Mouse (Mus musculus): ENCODE measurements around the gene Smpdl3b. TPM values are rescaled to one million over a fixed set of nuclear protein-coding genes. Genes with fewer than 3 reads are reported as not detected.
"Not testable (repeated sequence)": the region's sequence is repeated elsewhere in the genome, so short reads cannot be mapped to it uniquely, and the experiment has no call there.

The Smpdl3b gene
- polyA plus RNA-seq (2016; fragmentation: Nextera tagmentation; extraction: Ambion mirVana) = 1.9 and 2.0 TPM in 2 replicates

GRCm38 (mm10) chr4:132756974-132757373 is at the start of gene Smpdl3b:
Gene Smpdl3b (minus strand): TSS chr4:132757252.
- WGBS (ENCODE audit: insufficient replicate concordance) = 3% methylated on average over 22 of the region's 22 CpGs
- Histone ChIP-seq H3K4me1 (0 out of 2 replicates have a peak, but pooled peaks cover 14% of the 10 kb centered on the region), H3K4me3 (peak within 1 kb of the TSS; percentile 39), H3K27ac (no peak within 1 kb of the TSS), H3K9ac (no peak within 1 kb of the TSS), H3K36me3 (no peaks in the 10 kb centered on the region), H3K27me3 (replicated peaks) (peaks cover 49% of the 10 kb centered on the region), H3K4me2 (peak within 1 kb of the TSS; percentile 70), H3K9me3 (replicated peaks) (no peaks in the 10 kb centered on the region)
- no peak for ATAC-seq

- no peak overlapping the region for H3K4me3 ChIP-seq
- ATAC-seq = no peak
- no peaks in the 10 kb centered on the region for H3K36me3 ChIP-seq
- H3K9me3 ChIP-seq (replicated peaks) = 0 out of 2 replicates have a peak, but pooled peaks cover 4% of the 10 kb centered on the region
- no peak overlapping the region for H3K27ac ChIP-seq
- no peaks in the 10 kb centered on the region for H3K27me3 ChIP-seq (replicated peaks)
- no peak overlapping the region for H3K4me2 ChIP-seq
- 70% methylated on average over 7 of the region's 7 CpGs for WGBS (ENCODE audit: insufficient replicate concordance)
- H3K9ac ChIP-seq = no peak overlapping the region
- peaks cover 24% of the 10 kb centered on the region for H3K4me1 ChIP-seq
Measured at GRCm38 (mm10) chr4:132806620-132807191, 49.7 kb upstream of the Smpdl3b start.

GRCm38 (mm10) chr4:132805599-132806197 is 48.6 kb upstream of the Smpdl3b start:
- H3K4me1 ChIP-seq = peaks cover 32% of the 10 kb centered on the region
- no peaks in the 10 kb centered on the region for H3K27me3 ChIP-seq (replicated peaks)
- H3K9me3 ChIP-seq (replicated peaks) = no peaks in the 10 kb centered on the region
- no peak overlapping the region for H3K4me3 ChIP-seq
- H3K9ac ChIP-seq = no peak overlapping the region
- 70% methylated on average over 12 of the region's 12 CpGs for WGBS (ENCODE audit: insufficient replicate concordance)
- H3K27ac ChIP-seq = no peak overlapping the region
- no peak overlapping the region for H3K4me2 ChIP-seq
- H3K36me3 ChIP-seq = no peaks in the 10 kb centered on the region
- no peak for ATAC-seq

- no peak overlapping the region for H3K9ac ChIP-seq
- WGBS (ENCODE audit: insufficient replicate concordance) = 63% methylated on average over 5 of the region's 5 CpGs
- no peak overlapping the region for H3K27ac ChIP-seq
- H3K4me1 ChIP-seq = peaks cover 34% of the 10 kb centered on the region
- no peaks in the 10 kb centered on the region for H3K36me3 ChIP-seq
- no peak overlapping the region for H3K4me2 ChIP-seq
- H3K4me3 ChIP-seq = no peak overlapping the region
- ATAC-seq = no peak
- H3K9me3 ChIP-seq (replicated peaks) = no peaks in the 10 kb centered on the region
- no peaks in the 10 kb centered on the region for H3K27me3 ChIP-seq (replicated peaks)
Measured at GRCm38 (mm10) chr4:132805146-132805545, 48.1 kb upstream of the Smpdl3b start.

GRCm38 (mm10) chr4:132804331-132804730 is 47.3 kb upstream of the Smpdl3b start:
- no peaks in the 10 kb centered on the region for H3K27me3 ChIP-seq (replicated peaks)
- ATAC-seq = no peak
- 54% methylated on average over 6 of the region's 6 CpGs for WGBS (ENCODE audit: insufficient replicate concordance)

GRCm38 (mm10) chr4:132803876-132804275 is 46.8 kb upstream of the Smpdl3b start:
- Histone ChIP-seq H3K27ac (no peak overlapping the region), H3K27me3 (replicated peaks) (no peaks in the 10 kb centered on the region), H3K4me3 (no peak overlapping the region), H3K9ac (no peak overlapping the region), H3K36me3 (no peaks in the 10 kb centered on the region), H3K4me2 (no peak overlapping the region), H3K4me1 (peaks cover 34% of the 10 kb centered on the region), H3K9me3 (replicated peaks) (no peaks in the 10 kb centered on the region)
- no peak for ATAC-seq
- 84% methylated on average over 7 of the region's 7 CpGs for WGBS (ENCODE audit: insufficient replicate concordance)

More at GRCm38 (mm10) chr4:132804331-132804730, 47.3 kb upstream of the Smpdl3b start:
- Histone ChIP-seq H3K4me1 (peaks cover 34% of the 10 kb centered on the region), H3K9ac (no peak overlapping the region), H3K36me3 (no peaks in the 10 kb centered on the region), H3K4me3 (no peak overlapping the region), H3K4me2 (no peak overlapping the region), H3K9me3 (replicated peaks) (no peaks in the 10 kb centered on the region), H3K27ac (no peak overlapping the region)

- H3K4me2 ChIP-seq = no peak overlapping the region
- no peak overlapping the region for H3K9ac ChIP-seq
- H3K4me3 ChIP-seq = no peak overlapping the region
- no peak for ATAC-seq
- H3K36me3 ChIP-seq = no peaks in the 10 kb centered on the region
- H3K27me3 ChIP-seq (replicated peaks) = 0 out of 2 replicates have a peak, but pooled peaks cover under 1% of the 10 kb centered on the region
- H3K27ac ChIP-seq = no peak overlapping the region
- no peaks in the 10 kb centered on the region for H3K9me3 ChIP-seq (replicated peaks)
- H3K4me1 ChIP-seq = peaks cover 34% of the 10 kb centered on the region
- 68% methylated on average over 5 of the region's 5 CpGs for WGBS (ENCODE audit: insufficient replicate concordance)
Measured at GRCm38 (mm10) chr4:132803212-132803611, 46.2 kb upstream of the Smpdl3b start.

GRCm38 (mm10) chr4:132802171-132802637 is 45.2 kb upstream of the Smpdl3b start:
- Histone ChIP-seq H3K27ac (peak overlapping the region; percentile 43; the same call in 1 of the 2 replicates), H3K4me3 (peak overlapping the region; percentile 37), H3K27me3 (replicated peaks) (peaks cover 11% of the 10 kb centered on the region), H3K9me3 (replicated peaks) (no peaks in the 10 kb centered on the region), H3K4me2 (peak overlapping the region; percentile 63), H3K4me1 (peaks cover 32% of the 10 kb centered on the region), H3K9ac (peak overlapping the region; percentile 40), H3K36me3 (no peaks in the 10 kb centered on the region)
- WGBS (ENCODE audit: insufficient replicate concordance) = 25% methylated on average over 16 of the region's 16 CpGs
- ATAC-seq = no peak; the same call in 1 of the 2 replicates

- Histone ChIP-seq H3K27me3 (replicated peaks) (peaks cover 11% of the 10 kb centered on the region), H3K36me3 (no peaks in the 10 kb centered on the region), H3K4me3 (peak overlapping the region; percentile 37), H3K4me1 (peaks cover 35% of the 10 kb centered on the region), H3K9ac (peak overlapping the region; percentile 40), H3K9me3 (replicated peaks) (no peaks in the 10 kb centered on the region), H3K27ac (peak overlapping the region; percentile 43; the same call in 1 of the 2 replicates), H3K4me2 (peak overlapping the region; percentile 63)
- WGBS (ENCODE audit: insufficient replicate concordance) = 58% methylated on average over 18 of the region's 18 CpGs
- ATAC-seq = peak; percentile 57; the same call in 1 of the 2 replicates
Measured at GRCm38 (mm10) chr4:132801176-132802077, 44.4 kb upstream of the Smpdl3b start.

- no peaks in the 10 kb centered on the region for H3K9me3 ChIP-seq (replicated peaks)
- no peak overlapping the region for H3K27ac ChIP-seq
- no peaks in the 10 kb centered on the region for H3K36me3 ChIP-seq
- peaks cover 24% of the 10 kb centered on the region for H3K27me3 ChIP-seq (replicated peaks)
- H3K9ac ChIP-seq = no peak overlapping the region
- no peak for ATAC-seq
- 73% methylated on average over 4 of the region's 4 CpGs for WGBS (ENCODE audit: insufficient replicate concordance)
- H3K4me2 ChIP-seq = no peak overlapping the region
- no peak overlapping the region for H3K4me3 ChIP-seq
- H3K4me1 ChIP-seq = peaks cover 46% of the 10 kb centered on the region
Measured at GRCm38 (mm10) chr4:132799845-132800244, 42.8 kb upstream of the Smpdl3b start.

- Histone ChIP-seq H3K4me1 (peaks cover 48% of the 10 kb centered on the region), H3K27me3 (replicated peaks) (peaks cover 36% of the 10 kb centered on the region)
- not testable (repeated sequence) for H3K9ac ChIP-seq; H3K36me3 ChIP-seq; H3K4me2 ChIP-seq; ATAC-seq; H3K4me3 ChIP-seq; H3K27ac ChIP-seq; H3K9me3 ChIP-seq (replicated peaks)
- WGBS (ENCODE audit: insufficient replicate concordance) = 71% methylated on average over 3 of the region's 3 CpGs
Measured at GRCm38 (mm10) chr4:132798666-132799065, 41.6 kb upstream of the Smpdl3b start.

Data from liver, embryonic 12.5 days (tissue).